Mouse (Mus musculus) embryonic facial prominence, embryonic 10.5 days (tissue): ENCODE data around the gene Reg2. TPM values are rescaled to one million over a fixed set of nuclear protein-coding genes. Genes with fewer than 3 reads are reported as not detected.

Experiments used
- polyA plus RNA-seq: library from polyadenylated mRNA; unstranded; fragments of >200 nt; fragmentation: Nextera tagmentation; extraction: Ambion mirVana; gene quantifications from 2 replicates; pipeline ENCODE4 v1.2.1, GENCODE M21; 2016

Gene Reg2
- polyA plus RNA-seq, 1 experiment from 2014 or later: not detected

Other genes with a start within 250 kb of the Reg2 start
- not detected in 2 replicates for gene Reg3b, start 25.0 kb upstream of the Reg2 start, polyA plus RNA-seq
- gene Reg3d, start 16.8 kb upstream of the Reg2 start, polyA plus RNA-seq: not detected in 2 replicates
- gene Reg3a, start 14.9 kb upstream of the Reg2 start, polyA plus RNA-seq: not detected in 2 replicates
- not detected in 2 replicates for gene Reg1, start 27.1 kb downstream of the Reg2 start, polyA plus RNA-seq
- gene Reg3g, start 73.2 kb downstream of the Reg2 start, polyA plus RNA-seq: 0.15 TPM in 1 of 2 replicates, not detected in the other